Mouse (Mus musculus): Measurements from ENCODE around the gene Gm20843. TPM values are rescaled to one million over a fixed set of nuclear protein-coding genes. Genes with fewer than 3 reads are reported as not detected.
"Not testable (repeated sequence)": the region's sequence is repeated elsewhere in the genome, so short reads cannot be mapped to it uniquely, and the experiment has no call there.

The Gm20843 gene
- not detected in 2 replicates for polyA plus RNA-seq (2015; fragmentation: Nextera tagmentation; extraction: Ambion mirVana)

DNA sequence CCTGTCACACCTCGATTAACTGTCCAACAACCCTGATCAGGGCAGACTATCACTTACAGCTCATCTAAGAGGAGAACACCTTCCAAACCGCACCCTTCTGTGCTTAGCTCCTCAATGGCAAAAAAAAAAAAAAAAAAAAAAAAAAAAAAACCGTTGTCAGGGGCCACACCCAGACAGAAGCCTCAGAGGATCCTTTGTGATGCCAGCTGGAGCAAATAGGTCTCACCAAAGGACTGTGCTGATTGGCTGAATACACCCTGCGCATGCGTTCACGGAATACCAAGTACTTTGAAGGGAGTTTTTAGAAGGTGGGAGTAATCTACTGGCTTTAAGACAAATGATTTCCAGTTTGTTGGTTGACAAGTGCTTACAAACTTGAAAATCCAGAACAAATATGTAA, at the start of gene Gm20843:
Gene Gm20843 (minus strand): TSS at position 101 of the 400 bp plus-strand sequence.
- WGBS = no CpG with 5 or more reads among the region's 6 CpGs

More for the DNA sequence above, at the start of gene Gm20843:
- H3K9ac ChIP-seq (replicated peaks); H3K36me3 ChIP-seq; ATAC-seq (ENCODE audit: low FRiP score); H3K27ac ChIP-seq (replicated peaks); H3K4me2 ChIP-seq; H3K9me3 ChIP-seq (replicated peaks); H3K27me3 ChIP-seq (replicated peaks); H3K4me1 ChIP-seq; H3K4me3 ChIP-seq (replicated peaks): not testable (repeated sequence)

Measured in neural tube, embryonic 15.5 days (tissue).